Mouse (Mus musculus) embryo, embryonic 11 days (tissue): Measurements from ENCODE around the gene Inpp4b.

Experiments used
- DNase-seq: peaks from one replicate; pipeline ENCODE4 v3.0.0-alpha.2; 2015

The Inpp4b gene

GRCm38 (mm10) chr8:81342236-81342998 is at the start of gene Inpp4b:
Inpp4b (plus strand) TSS chr8:81342556.
- DNase-seq: peak; percentile 66

- no peak for DNase-seq
Measured at GRCm38 (mm10) chr8:81335250-81335649, 7.1 kb upstream of the Inpp4b start.

GRCm38 (mm10) chr8:81341191-81341590 is 1.2 kb upstream of the Inpp4b start:
- no peak for DNase-seq

GRCm38 (mm10) chr8:81341591-81342235 is 643 bp upstream of the Inpp4b start:
- DNase-seq: peak; percentile 82

GRCm38 (mm10) chr8:81342999-81343302 is 595 bp downstream of the Inpp4b start:
- DNase-seq: peak; percentile 6

GRCm38 (mm10) chr8:81345170-81345697 is 2.9 kb downstream of the Inpp4b start:
- no peak for DNase-seq

- DNase-seq: peak; percentile 66
Measured at GRCm38 (mm10) chr8:81349452-81349851, 7.1 kb downstream of the Inpp4b start.

GRCm38 (mm10) chr8:81353460-81353859 is 11.1 kb downstream of the Inpp4b start:
- DNase-seq: no peak

- DNase-seq: no peak
Measured at GRCm38 (mm10) chr8:81358108-81358507, 15.8 kb downstream of the Inpp4b start.

GRCm38 (mm10) chr8:81360518-81360917 is 18.2 kb downstream of the Inpp4b start:
- DNase-seq: no peak

- no peak for DNase-seq
Measured at GRCm38 (mm10) chr8:81361162-81361561, 18.8 kb downstream of the Inpp4b start.

- no peak for DNase-seq
Measured at GRCm38 (mm10) chr8:81370607-81371006, 28.3 kb downstream of the Inpp4b start.

- DNase-seq: peak; percentile 9
Measured at GRCm38 (mm10) chr8:81371844-81372243, 29.5 kb downstream of the Inpp4b start.

GRCm38 (mm10) chr8:81374877-81375475 is 32.6 kb downstream of the Inpp4b start:
- DNase-seq: no peak

GRCm38 (mm10) chr8:81388953-81389352 is 46.6 kb downstream of the Inpp4b start:
- DNase-seq: no peak

- DNase-seq: no peak
Measured at GRCm38 (mm10) chr8:81399071-81399470, 56.7 kb downstream of the Inpp4b start.

GRCm38 (mm10) chr8:81399501-81399900 is 57.1 kb downstream of the Inpp4b start:
- no peak for DNase-seq

GRCm38 (mm10) chr8:81412707-81413106 is 70.4 kb downstream of the Inpp4b start:
- peak; percentile 22 for DNase-seq

GRCm38 (mm10) chr8:81443957-81444356 is 101.6 kb downstream of the Inpp4b start:
- no peak for DNase-seq

- DNase-seq: no peak
Measured at GRCm38 (mm10) chr8:81449798-81450197, 107.4 kb downstream of the Inpp4b start.

- peak; percentile 45 for DNase-seq
Measured at GRCm38 (mm10) chr8:81452082-81452481, 109.7 kb downstream of the Inpp4b start.

- no peak for DNase-seq
Measured at GRCm38 (mm10) chr8:81454830-81455229, 112.5 kb downstream of the Inpp4b start.

- DNase-seq: no peak
Measured at GRCm38 (mm10) chr8:81463762-81464161, 121.4 kb downstream of the Inpp4b start.

GRCm38 (mm10) chr8:81466776-81467175 is 124.4 kb downstream of the Inpp4b start:
- no peak for DNase-seq
